Mouse (Mus musculus) neural tube, embryonic 14.5 days (tissue): ENCODE data around the gene Map1s. TPM values are rescaled to one million over a fixed set of nuclear protein-coding genes. Genes with fewer than 3 reads are reported as not detected.

ENCODE experiments used
- ATAC-seq: fragments of 200-750 bp; cut with Nextera tagmentation; 2 replicates; pipeline ENCODE4 v1.8.0; 2017; ENCODE audit warnings: low read depth, mild to moderate bottlenecking, moderate TSS enrichment, moderate library complexity
- H3K27ac ChIP-seq: fragments of 300-500 bp; sonication (generic); 2 replicates; pipeline ENCODE4 v1.5.1; 2014; ENCODE audit warnings: low read depth, mild to moderate bottlenecking, control low read depth, low read length, moderate library complexity, mixed read lengths
- H3K27me3 ChIP-seq: fragments of 300-500 bp; sonication (generic); 2 replicates; pipeline ENCODE4 v1.6.1; 2014; ENCODE audit warnings: low read length; ENCODE audit not compliant: control insufficient read depth, insufficient read depth
- H3K36me3 ChIP-seq: fragments of 300-500 bp; sonication (generic); 2 replicates; pipeline ENCODE4 v1.6.1; 2014; ENCODE audit warnings: low read length, mixed read lengths; ENCODE audit not compliant: control insufficient read depth, insufficient read depth
- H3K4me1 ChIP-seq: fragments of 300-500 bp; sonication (generic); 2 replicates; pipeline ENCODE4 v1.6.1; 2014; ENCODE audit warnings: low read length; ENCODE audit not compliant: control insufficient read depth, insufficient read depth
- H3K4me2 ChIP-seq: fragments of 300-500 bp; sonication (generic); 2 replicates; pipeline ENCODE4 v1.6.1; 2014; ENCODE audit warnings: mild to moderate bottlenecking, low read depth, low read length, control low read depth
- H3K4me3 ChIP-seq: fragments of 300-500 bp; sonication (generic); 2 replicates; pipeline ENCODE4 v1.5.1; 2014; ENCODE audit warnings: low read depth, low read length, control low read depth, mixed read lengths
- H3K9ac ChIP-seq: fragments of 300-500 bp; sonication (generic); replicated peaks from 2 replicates; pipeline ENCODE4 v1.6.1; 2014; ENCODE audit warnings: low read depth, mild to moderate bottlenecking, control low read depth, low read length, mixed read lengths
- H3K9me3 ChIP-seq: fragments of 300-500 bp; sonication (generic); 2 replicates; pipeline ENCODE4 v1.6.1; 2016; ENCODE audit warnings: low read length; ENCODE audit not compliant: control insufficient read depth
- WGBS: fragments of 180-500 bp; shearing (Covaris S2); extraction: QIAGEN DNeasy Blood & Tissue Kit; methylation state at CpG from one replicate; pipeline ENCODE4 v1.1.7; 2014; 5-methylcytosine and 5-hydroxymethylcytosine counted together
- polyA plus RNA-seq: library from polyadenylated mRNA; unstranded; fragments of >200 nt; fragmentation: Nextera tagmentation; extraction: Ambion mirVana; gene quantifications from 2 replicates; pipeline ENCODE4 v1.2.1, GENCODE M21; 2014

Map1s gene
- polyA plus RNA-seq, 1 experiment from 2014 or later, result 50.1 TPM

GRCm38 (mm10) chr8:70920049-70920922 is 14.6 kb downstream of the Map1s start:
- no peak for ATAC-seq
- Histone ChIP-seq H3K9me3 (no peaks in the 10 kb centered on the region), H3K4me3 (no peak overlapping the region), H3K27me3 (no peaks in the 10 kb centered on the region), H3K4me1 (no peaks in the 10 kb centered on the region), H3K27ac (no peak overlapping the region), H3K9ac (no peak overlapping the region), H3K4me2 (no peak overlapping the region), H3K36me3 (peaks cover 26% of the 10 kb centered on the region)
- 92% methylated on average over 9 of the region's 9 CpGs for WGBS

DNA sequence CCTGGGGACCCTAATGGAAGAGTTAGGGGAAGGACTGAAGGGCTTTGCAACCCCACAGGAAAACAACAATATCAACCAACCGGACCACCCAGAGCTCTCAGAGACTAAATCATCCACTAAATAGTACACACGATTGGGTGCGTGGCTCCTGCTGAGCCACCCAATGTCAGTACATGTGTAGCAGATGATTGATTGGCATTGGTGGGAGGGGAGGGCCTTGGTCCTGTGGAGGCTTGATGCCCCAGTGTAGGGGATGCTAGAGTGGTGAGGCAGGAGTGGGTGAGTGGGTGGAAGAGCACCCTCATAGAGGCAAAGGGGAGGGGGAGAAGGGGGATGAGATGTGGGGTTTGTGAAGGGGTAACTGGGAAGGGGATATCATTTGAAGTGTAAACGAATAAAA is 18.4 kb downstream of the Map1s start:
- Histone ChIP-seq H3K4me1 (no peaks in the 10 kb centered on the region), H3K4me2 (no peak overlapping the region), H3K27ac (no peak overlapping the region), H3K9me3 (no peaks in the 10 kb centered on the region), H3K4me3 (no peak overlapping the region), H3K9ac (no peak overlapping the region), H3K36me3 (no peaks in the 10 kb centered on the region), H3K27me3 (no peaks in the 10 kb centered on the region)
- WGBS, result 89% methylated on average over 4 of the region's 4 CpGs
- no peak for ATAC-seq

DNA sequence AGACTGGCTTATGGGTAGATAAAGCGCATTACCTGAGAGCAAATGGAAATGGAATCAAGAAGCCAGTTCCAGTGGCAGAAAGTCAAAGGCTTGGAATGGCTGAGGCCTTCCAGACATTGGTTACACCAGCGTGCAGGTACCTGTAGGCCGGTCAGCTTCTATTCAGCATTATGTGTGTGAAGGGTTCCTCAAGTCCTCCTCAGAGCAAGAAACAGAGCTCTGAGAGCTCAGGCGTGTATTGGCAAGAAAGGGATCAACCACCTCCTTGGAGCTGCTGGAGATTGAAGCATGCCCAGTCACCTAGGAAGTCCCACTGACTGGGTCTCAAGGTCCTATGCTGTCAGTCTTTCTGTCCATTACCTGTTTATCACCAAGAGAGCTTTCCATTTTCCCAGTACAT is 20.0 kb downstream of the Map1s start:
- Histone ChIP-seq H3K27me3 (no peaks in the 10 kb centered on the region), H3K4me2 (no peak overlapping the region), H3K4me3 (no peak overlapping the region), H3K36me3 (no peaks in the 10 kb centered on the region; the same call in 1 of the 2 replicates), H3K27ac (no peak overlapping the region), H3K4me1 (no peaks in the 10 kb centered on the region), H3K9me3 (no peaks in the 10 kb centered on the region), H3K9ac (no peak overlapping the region)
- WGBS, result 96% methylated on average over 4 of the region's 4 CpGs
- no peak for ATAC-seq

DNA sequence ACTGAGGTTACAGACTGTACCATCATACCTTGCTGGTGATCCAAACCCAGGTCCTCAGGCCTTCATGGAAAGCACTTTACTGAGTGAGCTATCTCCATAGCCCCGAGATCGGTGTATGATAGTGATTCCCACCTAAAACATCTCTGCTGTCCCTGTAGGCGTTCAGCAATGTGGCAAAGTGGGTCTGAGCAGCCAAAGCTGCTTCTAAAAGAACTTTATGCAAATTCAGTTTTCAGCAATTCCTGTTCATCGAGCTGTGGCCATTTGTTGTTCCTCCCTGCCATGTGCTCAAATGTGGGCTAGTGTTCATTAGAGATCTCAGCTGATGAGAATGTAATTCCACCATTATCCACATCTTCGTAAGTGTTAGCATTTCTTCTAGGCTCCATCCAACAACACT is 20.7 kb downstream of the Map1s start:
- WGBS, result 89% methylated on average over 5 of the region's 5 CpGs
- Histone ChIP-seq H3K4me2 (no peak overlapping the region), H3K9me3 (no peaks in the 10 kb centered on the region), H3K27ac (no peak overlapping the region), H3K36me3 (no peaks in the 10 kb centered on the region; the same call in 1 of the 2 replicates), H3K4me1 (no peaks in the 10 kb centered on the region), H3K27me3 (no peaks in the 10 kb centered on the region), H3K4me3 (no peak overlapping the region), H3K9ac (no peak overlapping the region)
- no peak for ATAC-seq

DNA sequence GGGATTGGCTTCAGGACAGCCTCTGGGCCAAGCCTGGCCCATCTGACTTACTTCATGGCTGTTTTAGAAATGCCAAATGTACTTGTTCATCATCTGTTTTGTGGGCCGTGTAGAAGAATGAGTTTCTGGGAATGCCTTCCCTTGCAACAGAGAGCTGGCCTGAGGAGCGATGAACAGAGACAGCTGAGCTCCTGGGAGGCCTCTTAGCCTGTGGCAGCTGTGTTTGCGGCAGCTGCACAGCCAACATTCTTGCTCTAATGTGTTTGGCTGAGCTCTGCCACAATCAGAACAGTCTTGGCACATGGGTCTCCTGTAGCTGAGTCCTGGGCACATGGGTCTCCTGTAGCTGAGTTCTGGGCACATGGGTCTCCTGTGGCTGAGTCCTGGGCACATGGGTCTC is 22.4 kb downstream of the Map1s start:
- Histone ChIP-seq H3K36me3 (peaks cover 3% of the 10 kb centered on the region; the same call in 1 of the 2 replicates), H3K4me3 (no peak overlapping the region), H3K27me3 (no peaks in the 10 kb centered on the region), H3K9ac (no peak overlapping the region), H3K4me1 (no peaks in the 10 kb centered on the region), H3K4me2 (no peak overlapping the region), H3K9me3 (no peaks in the 10 kb centered on the region), H3K27ac (no peak overlapping the region)
- no peak for ATAC-seq
- 76% methylated on average over 3 of the region's 3 CpGs for WGBS

- Histone ChIP-seq H3K9me3 (no peaks in the 10 kb centered on the region), H3K36me3 (peaks cover 3% of the 10 kb centered on the region; the same call in 1 of the 2 replicates), H3K27ac (no peak overlapping the region), H3K9ac (no peak overlapping the region), H3K4me2 (no peak overlapping the region), H3K27me3 (no peaks in the 10 kb centered on the region), H3K4me3 (no peak overlapping the region), H3K4me1 (no peaks in the 10 kb centered on the region)
- ATAC-seq, result no peak
- WGBS, result 86% methylated on average over 5 of the region's 5 CpGs
Measured at GRCm38 (mm10) chr8:70928778-70929322, 23.1 kb downstream of the Map1s start.

DNA sequence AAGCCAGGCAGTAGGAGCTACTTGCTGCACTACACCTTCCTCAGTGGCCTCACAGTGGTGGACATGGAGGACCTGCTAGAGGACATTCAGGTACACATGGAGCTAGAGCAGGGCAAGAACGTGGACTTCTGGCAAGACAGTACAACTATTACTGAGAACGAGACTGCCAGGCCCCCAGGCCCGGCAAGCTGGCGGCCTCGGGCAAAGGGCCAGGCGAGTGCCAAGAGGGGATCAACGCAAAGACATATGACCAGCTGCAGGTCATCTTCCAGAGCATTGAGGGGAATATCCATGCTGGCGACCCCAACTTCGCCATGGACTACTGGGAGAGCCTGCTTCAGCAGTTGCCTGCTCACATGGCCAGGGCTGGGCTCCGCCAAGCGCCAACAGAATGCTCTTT is 26.0 kb downstream of the Map1s start:
- Histone ChIP-seq H3K36me3 (peaks cover 3% of the 10 kb centered on the region; the same call in 1 of the 2 replicates), H3K9ac (no peak overlapping the region), H3K4me1 (no peaks in the 10 kb centered on the region), H3K4me3 (no peak overlapping the region), H3K27me3 (no peaks in the 10 kb centered on the region), H3K27ac (no peak overlapping the region), H3K9me3 (no peaks in the 10 kb centered on the region), H3K4me2 (no peak overlapping the region)
- WGBS, result 96% methylated on average over 11 of the region's 11 CpGs
- no peak for ATAC-seq

GRCm38 (mm10) chr8:70933036-70933435 is 27.3 kb downstream of the Map1s start:
- no peak overlapping the region for H3K4me3 ChIP-seq
- no peaks in the 10 kb centered on the region for H3K27me3 ChIP-seq
- H3K4me1 ChIP-seq, result no peaks in the 10 kb centered on the region
- peaks cover 3% of the 10 kb centered on the region; the same call in 1 of the 2 replicates for H3K36me3 ChIP-seq
- H3K9ac ChIP-seq, result no peak overlapping the region
- H3K27ac ChIP-seq, result no peak overlapping the region
- ATAC-seq, result no peak
- H3K9me3 ChIP-seq, result no peaks in the 10 kb centered on the region
- WGBS, result 86% methylated on average over 4 of the region's 4 CpGs
- H3K4me2 ChIP-seq, result no peak overlapping the region

- Histone ChIP-seq H3K4me1 (no peaks in the 10 kb centered on the region), H3K4me2 (no peak overlapping the region), H3K9me3 (no peaks in the 10 kb centered on the region), H3K9ac (no peak overlapping the region), H3K27me3 (no peaks in the 10 kb centered on the region), H3K4me3 (no peak overlapping the region), H3K27ac (no peak overlapping the region), H3K36me3 (peaks cover 3% of the 10 kb centered on the region; the same call in 1 of the 2 replicates)
- 66% methylated on average over 7 of the region's 7 CpGs for WGBS
- ATAC-seq, result no peak; the same call in 1 of the 2 replicates
Measured at GRCm38 (mm10) chr8:70934786-70935185, 29.1 kb downstream of the Map1s start.
